Mouse (Mus musculus) embryonic facial prominence, embryonic 11.5 days (tissue): ENCODE results near the gene Wt1. TPM values are rescaled to one million over a fixed set of nuclear protein-coding genes. Genes with fewer than 3 reads are reported as not detected.

Source experiments
- ATAC-seq: fragments of 200-750 bp; cut with Nextera tagmentation; replicated peaks from 2 replicates; pipeline ENCODE4 v1.8.0; 2017; ENCODE audit warnings: low read depth; ENCODE audit not compliant: insufficient number of reproducible peaks, low FRiP score, low TSS enrichment
- DNase-seq: peaks from one replicate; pipeline ENCODE4 v3.0.0-alpha.2; 2015; ENCODE audit warnings: low spot score
- H3K27ac ChIP-seq: fragments of 300-500 bp; sonication (generic); replicated peaks from 2 replicates; pipeline ENCODE4 v1.5.1; 2014; ENCODE audit warnings: mild to moderate bottlenecking, low read depth, low read length, control low read depth
- H3K27me3 ChIP-seq: fragments of 300-500 bp; sonication (generic); 2 replicates; pipeline ENCODE4 v1.6.1; 2014; ENCODE audit warnings: mild to moderate bottlenecking, low read length, moderate library complexity, mixed read lengths; ENCODE audit not compliant: control insufficient read depth, insufficient read depth
- H3K36me3 ChIP-seq: fragments of 300-500 bp; sonication (generic); replicated peaks from 2 replicates; pipeline ENCODE4 v1.6.1; 2014; ENCODE audit warnings: low read depth, mild to moderate bottlenecking, low read length, moderate library complexity, mixed read lengths; ENCODE audit not compliant: control insufficient read depth, insufficient read depth
- H3K4me1 ChIP-seq: fragments of 300-500 bp; sonication (generic); 2 replicates; pipeline ENCODE4 v1.6.1; 2014; ENCODE audit warnings: low read length, mixed read lengths; ENCODE audit not compliant: control insufficient read depth, insufficient read depth
- H3K4me2 ChIP-seq: fragments of 300-500 bp; sonication (generic); 2 replicates; pipeline ENCODE4 v1.6.1; 2014; ENCODE audit warnings: low read depth, mild to moderate bottlenecking, control low read depth, low read length, moderate library complexity
- H3K4me3 ChIP-seq: fragments of 300-500 bp; sonication (generic); 2 replicates; pipeline ENCODE4 v1.5.1; 2014; ENCODE audit warnings: low read depth, low read length, control low read depth
- H3K9ac ChIP-seq: fragments of 300-500 bp; sonication (generic); replicated peaks from 2 replicates; pipeline ENCODE4 v1.6.1; 2014; ENCODE audit warnings: mild to moderate bottlenecking, control low read depth, low read length
- H3K9me3 ChIP-seq: fragments of 300-500 bp; sonication (generic); replicated peaks from 2 replicates; pipeline ENCODE4 v1.6.1; 2016; ENCODE audit warnings: mild to moderate bottlenecking, low read length, inconsistent platforms, mixed read lengths; ENCODE audit not compliant: control insufficient read depth
- WGBS: fragments of 180-500 bp; shearing (Covaris S2); extraction: QIAGEN DNeasy Blood & Tissue Kit; methylation state at CpG from one replicate; pipeline ENCODE4 v1.1.7; 2014; 5-methylcytosine and 5-hydroxymethylcytosine counted together
- polyA plus RNA-seq: library from polyadenylated mRNA; unstranded; fragments of >200 nt; fragmentation: Nextera tagmentation; extraction: Ambion mirVana; gene quantifications from 2 replicates; pipeline ENCODE4 v1.2.1, GENCODE M21; 2014

Gene Wt1
- polyA plus RNA-seq, 1 experiment from 2014 or later: 0.58 TPM

GRCm38 (mm10) chr2:105134296-105134695 is 8.0 kb downstream of the Wt1 start:
- DNase-seq (no peak), ATAC-seq (0 out of 2 replicates have a peak, but pooled peaks have one; percentile 49)
- no peaks in the 10 kb centered on the region for H3K36me3 ChIP-seq
- no peaks in the 10 kb centered on the region for H3K9me3 ChIP-seq
- H3K9ac ChIP-seq: no peak overlapping the region
- H3K27me3 ChIP-seq: peaks cover 76% of the 10 kb centered on the region
- H3K4me2 ChIP-seq: no peak overlapping the region
- no peak overlapping the region for H3K4me3 ChIP-seq
- WGBS: 0% methylated on average over 19 of the region's 19 CpGs
- no peak overlapping the region for H3K27ac ChIP-seq
- H3K4me1 ChIP-seq: no peaks in the 10 kb centered on the region

GRCm38 (mm10) chr2:105139471-105139870 is 13.1 kb downstream of the Wt1 start:
- Histone ChIP-seq H3K36me3 (no peaks in the 10 kb centered on the region), H3K27ac (no peak overlapping the region), H3K4me2 (no peak overlapping the region), H3K4me1 (no peaks in the 10 kb centered on the region), H3K9ac (no peak overlapping the region), H3K9me3 (no peaks in the 10 kb centered on the region), H3K4me3 (no peak overlapping the region), H3K27me3 (peaks cover 26% of the 10 kb centered on the region)
- 74% methylated on average over 7 of the region's 7 CpGs for WGBS
- no peak for ATAC-seq
- DNase-seq: no peak

GRCm38 (mm10) chr2:105141371-105141770 is 15.0 kb downstream of the Wt1 start:
- no peaks in the 10 kb centered on the region for H3K36me3 ChIP-seq
- no peaks in the 10 kb centered on the region for H3K4me1 ChIP-seq
- ATAC-seq (no peak), DNase-seq (no peak)
- 58% methylated on average over 7 of the region's 7 CpGs for WGBS
- no peak overlapping the region for H3K4me2 ChIP-seq
- H3K9ac ChIP-seq: no peak overlapping the region
- no peak overlapping the region for H3K4me3 ChIP-seq
- H3K27ac ChIP-seq: no peak overlapping the region
- H3K9me3 ChIP-seq: no peaks in the 10 kb centered on the region
- H3K27me3 ChIP-seq: peaks cover 10% of the 10 kb centered on the region

- WGBS: 92% methylated on average over 14 of the region's 14 CpGs
These were observed 17.4 kb downstream of the Wt1 start for GRCm38 (mm10) chr2:105143731-105144130.

GRCm38 (mm10) chr2:105151544-105151943 is 25.2 kb downstream of the Wt1 start:
- no peaks in the 10 kb centered on the region for H3K36me3 ChIP-seq
- no peak overlapping the region for H3K27ac ChIP-seq
- no peaks in the 10 kb centered on the region for H3K9me3 ChIP-seq
- DNase-seq (no peak), ATAC-seq (no peak)
- 89% methylated on average over 5 of the region's 5 CpGs for WGBS
- no peak overlapping the region for H3K4me3 ChIP-seq
- H3K9ac ChIP-seq: no peak overlapping the region
- H3K4me2 ChIP-seq: no peak overlapping the region
- H3K27me3 ChIP-seq: no peaks in the 10 kb centered on the region
- no peaks in the 10 kb centered on the region for H3K4me1 ChIP-seq

More at GRCm38 (mm10) chr2:105143731-105144130, 17.4 kb downstream of the Wt1 start:
- no peaks in the 10 kb centered on the region for H3K36me3 ChIP-seq
- H3K4me1 ChIP-seq: no peaks in the 10 kb centered on the region
- no peaks in the 10 kb centered on the region for H3K9me3 ChIP-seq
- H3K27me3 ChIP-seq: no peaks in the 10 kb centered on the region
- H3K4me3 ChIP-seq: no peak overlapping the region
- H3K27ac ChIP-seq: no peak overlapping the region
- ATAC-seq (no peak), DNase-seq (no peak)
- H3K9ac ChIP-seq: no peak overlapping the region
- H3K4me2 ChIP-seq: no peak overlapping the region

- Histone ChIP-seq H3K27ac (no peak overlapping the region), H3K9me3 (no peaks in the 10 kb centered on the region), H3K9ac (no peak overlapping the region), H3K4me3 (no peak overlapping the region), H3K27me3 (no peaks in the 10 kb centered on the region), H3K36me3 (no peaks in the 10 kb centered on the region), H3K4me2 (no peak overlapping the region), H3K4me1 (no peaks in the 10 kb centered on the region)
- no peak; the same call in 1 of the 2 replicates for ATAC-seq
- 88% methylated on average over 1 of the region's 1 CpGs for WGBS
- no peak for DNase-seq
These were observed 26.7 kb downstream of the Wt1 start for GRCm38 (mm10) chr2:105153046-105153445.

- no peak for ATAC-seq
- 87% methylated on average over 2 of the region's 2 CpGs for WGBS
These were observed 34.6 kb downstream of the Wt1 start for GRCm38 (mm10) chr2:105160949-105161348.

GRCm38 (mm10) chr2:105162763-105163162 is 36.4 kb downstream of the Wt1 start:
- WGBS: 21% methylated on average over 4 of the region's 4 CpGs
- Histone ChIP-seq H3K4me3 (no peak overlapping the region), H3K27ac (no peak overlapping the region), H3K27me3 (no peaks in the 10 kb centered on the region), H3K4me1 (no peaks in the 10 kb centered on the region), H3K36me3 (no peaks in the 10 kb centered on the region), H3K9ac (no peak overlapping the region), H3K9me3 (no peaks in the 10 kb centered on the region), H3K4me2 (no peak overlapping the region)
- ATAC-seq (no peak), DNase-seq (no peak)

More at GRCm38 (mm10) chr2:105160949-105161348, 34.6 kb downstream of the Wt1 start:
- no peak for DNase-seq
- Histone ChIP-seq H3K36me3 (no peaks in the 10 kb centered on the region), H3K27me3 (no peaks in the 10 kb centered on the region), H3K4me2 (no peak overlapping the region), H3K4me3 (no peak overlapping the region), H3K4me1 (no peaks in the 10 kb centered on the region), H3K27ac (no peak overlapping the region), H3K9me3 (no peaks in the 10 kb centered on the region), H3K9ac (no peak overlapping the region)
